Mouse (Mus musculus) cerebellum, postnatal 14 days (tissue): ENCODE measurements around the gene Pik3c2g.

Experiments
- DNase-seq, 2 experiments: peaks; one replicate each; pipeline ENCODE4 v3.0.0; 2021; ENCODE audit warnings: mixed read lengths in 2 of 2

Gene Pik3c2g

GRCm38 (mm10) chr6:139586892-139587291 lies at the start of gene Pik3c2g:
Gene Pik3c2g, plus strand, starts transcription at chr6:139587221.
- DNase-seq, result no peak

GRCm38 (mm10) chr6:139538469-139538868 lies 48.6 kb upstream of the Pik3c2g start:
- DNase-seq, result peak; percentile 8 to 10

GRCm38 (mm10) chr6:139555537-139556179 lies 31.4 kb upstream of the Pik3c2g start:
- DNase-seq, result no peak

- no peak for DNase-seq
Observed at GRCm38 (mm10) chr6:139569211-139569610, 17.8 kb upstream of the Pik3c2g start.

GRCm38 (mm10) chr6:139575854-139576253 lies 11.2 kb upstream of the Pik3c2g start:
- no peak for DNase-seq

- peak in 1 of 2 experiments; percentile 24 for DNase-seq
Observed at GRCm38 (mm10) chr6:139576261-139577014, 10.6 kb upstream of the Pik3c2g start.

- peak in 1 of 2 experiments; percentile 35 for DNase-seq
Observed at GRCm38 (mm10) chr6:139577026-139577861, 9.8 kb upstream of the Pik3c2g start.

- DNase-seq, result no peak
Observed at GRCm38 (mm10) chr6:139587478-139587877, 457 bp downstream of the Pik3c2g start.

- no peak for DNase-seq
Observed at GRCm38 (mm10) chr6:139588409-139588808, 1.4 kb downstream of the Pik3c2g start.

GRCm38 (mm10) chr6:139589291-139589690 lies 2.3 kb downstream of the Pik3c2g start:
- DNase-seq, result peak; percentile 76 to 78

- DNase-seq, result no peak
Observed at GRCm38 (mm10) chr6:139589854-139590253, 2.8 kb downstream of the Pik3c2g start.

GRCm38 (mm10) chr6:139592081-139592480 lies 5.1 kb downstream of the Pik3c2g start:
- DNase-seq, result no peak

GRCm38 (mm10) chr6:139596433-139596832 lies 9.4 kb downstream of the Pik3c2g start:
- DNase-seq, result no peak

GRCm38 (mm10) chr6:139599216-139599615 lies 12.2 kb downstream of the Pik3c2g start:
- DNase-seq, result no peak

GRCm38 (mm10) chr6:139618774-139619173 lies 31.8 kb downstream of the Pik3c2g start:
- no peak for DNase-seq

GRCm38 (mm10) chr6:139624756-139625155 lies 37.7 kb downstream of the Pik3c2g start:
- no peak for DNase-seq

- no peak for DNase-seq
Observed at GRCm38 (mm10) chr6:139634561-139634960, 47.5 kb downstream of the Pik3c2g start.

- peak; percentile 45 to 61 for DNase-seq
Observed at GRCm38 (mm10) chr6:139655399-139655798, 68.4 kb downstream of the Pik3c2g start.

- DNase-seq, result peak; percentile 38 to 59
Observed at GRCm38 (mm10) chr6:139662462-139662861, 75.4 kb downstream of the Pik3c2g start.

- DNase-seq, result no peak
Observed at GRCm38 (mm10) chr6:139718416-139718984, 131.5 kb downstream of the Pik3c2g start.

GRCm38 (mm10) chr6:139719639-139720221 lies 132.7 kb downstream of the Pik3c2g start:
- peak in 1 of 2 experiments; percentile 23 for DNase-seq
